Mouse (Mus musculus) testis, adult 2 months (tissue): ENCODE data around the gene Slc4a1. TPM values are rescaled to one million over a fixed set of nuclear protein-coding genes. Genes with fewer than 3 reads are reported as not detected.
"Not testable (repeated sequence)": the region's sequence is repeated elsewhere in the genome, so short reads cannot be mapped to it uniquely, and the experiment has no call there.

ENCODE experiments used
- H3K27ac ChIP-seq: fragments of 200-500 bp; 2 replicates; pipeline ENCODE4 v1.5.1; 2012; ENCODE audit warnings: low read depth, low read length; ENCODE audit not compliant: control insufficient read depth, insufficient read depth
- H3K27me3 ChIP-seq: fragments of 200-500 bp; 2 replicates; pipeline ENCODE4 v1.6.1; 2012; ENCODE audit warnings: mild to moderate bottlenecking, low read length, moderate library complexity; ENCODE audit not compliant: control insufficient read depth, insufficient read depth
- H3K36me3 ChIP-seq: fragments of 200-500 bp; 2 replicates; pipeline ENCODE4 v1.6.1; 2012; ENCODE audit warnings: mild to moderate bottlenecking, low read length; ENCODE audit not compliant: control insufficient read depth, insufficient read depth
- H3K4me1 ChIP-seq: fragments of 200-500 bp; 2 replicates; pipeline ENCODE4 v1.6.1; 2012; ENCODE audit warnings: low read length; ENCODE audit not compliant: control insufficient read depth, insufficient read depth
- H3K4me3 ChIP-seq: fragments of 200-500 bp; 2 replicates; pipeline ENCODE4 v1.5.1; 2012; ENCODE audit warnings: low read depth, mild to moderate bottlenecking, low read length, moderate library complexity, mixed read lengths; ENCODE audit not compliant: control insufficient read depth
- CTCF ChIP-seq: fragments of 200-500 bp; IDR thresholded peaks from 2 replicates; pipeline ENCODE4 v1.5.1; 2012; ENCODE audit warnings: low read depth, mild to moderate bottlenecking, inconsistent platforms, low read length, moderate library complexity; ENCODE audit not compliant: control insufficient read depth, insufficient read depth, insufficient replicate concordance
- POLR2A ChIP-seq: fragments of 200-500 bp; IDR thresholded peaks from 2 replicates; pipeline ENCODE4 v1.6.1; 2012; ENCODE audit warnings: low read depth, mild to moderate bottlenecking, inconsistent platforms, low read length, moderate library complexity; ENCODE audit not compliant: control insufficient read depth
- polyA plus RNA-seq: library from polyadenylated mRNA; depleted of rRNA; stranded (reverse); fragments of >200 nt; gene quantifications from 2 replicates; pipeline ENCODE4 v1.2.3, GENCODE M21; 2012

The Slc4a1 gene
- polyA plus RNA-seq, 1 experiment = not detected

DNA sequence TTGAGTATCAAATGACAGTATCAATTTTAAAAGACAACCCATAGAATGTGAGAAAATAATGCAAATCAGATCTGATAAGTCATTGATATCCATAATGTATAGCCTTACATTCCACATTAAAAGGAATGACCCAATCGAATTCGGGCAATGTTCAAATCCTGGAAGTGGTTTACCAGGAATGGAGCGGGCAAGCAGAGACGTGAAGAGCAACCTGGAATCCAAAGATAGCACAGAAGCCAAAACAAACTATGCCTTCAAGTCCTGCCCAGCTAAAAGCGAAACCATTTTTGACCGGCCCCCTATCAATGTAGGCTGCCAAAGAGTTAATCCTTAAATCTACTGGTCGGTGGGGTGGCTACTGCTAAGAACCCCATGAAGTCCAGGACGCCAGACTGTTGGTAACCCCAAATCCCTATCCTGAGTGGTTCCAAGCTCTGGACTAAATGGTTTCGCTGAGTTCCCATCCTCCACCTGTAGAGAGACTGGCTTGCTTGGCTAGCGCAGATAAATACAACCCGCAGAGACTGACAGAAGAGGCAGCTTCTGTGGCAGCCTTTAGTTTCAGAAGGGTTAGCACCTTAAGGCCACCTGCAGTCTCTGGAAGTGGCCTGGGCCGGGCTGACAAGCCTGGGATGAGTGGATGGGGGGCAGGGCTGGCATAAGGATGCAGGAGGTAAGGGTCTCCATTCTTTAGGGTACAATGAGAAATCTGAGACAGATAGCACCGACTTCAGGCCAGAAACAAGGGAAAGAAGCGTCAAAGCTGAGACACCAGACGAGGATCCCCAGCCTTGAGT lies 26.6 kb upstream of the Slc4a1 start:
- Histone ChIP-seq H3K36me3 (no peaks in the 10 kb centered on the region), H3K27me3 (no peaks in the 10 kb centered on the region), H3K27ac (no peak overlapping the region), H3K4me1 (peaks cover 15% of the 10 kb centered on the region), H3K4me3 (peak overlapping the region; percentile 72)
- TF ChIP-seq CTCF = no peak
- TF ChIP-seq POLR2A = no peak

DNA sequence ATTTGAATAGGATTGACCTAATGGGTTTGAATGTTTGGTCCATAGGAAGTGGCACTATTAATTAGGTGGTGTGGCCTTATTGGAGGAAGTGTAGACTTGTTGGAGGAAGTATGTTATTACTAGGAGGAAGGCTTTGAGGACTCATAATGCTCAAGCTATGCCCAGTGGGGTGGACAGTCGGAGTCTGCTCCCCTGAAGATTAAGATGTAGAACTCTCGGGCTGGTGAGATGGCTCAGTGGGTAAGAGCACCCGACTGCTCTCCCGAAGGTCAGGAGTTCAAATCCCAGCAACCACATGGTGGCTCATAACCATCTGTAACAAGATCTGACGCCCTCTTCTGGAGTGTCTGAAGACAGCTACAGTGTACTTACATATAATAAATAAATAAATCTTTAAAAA lies 23.4 kb upstream of the Slc4a1 start:
- H3K36me3 ChIP-seq, H3K27me3 ChIP-seq, H3K4me3 ChIP-seq, H3K27ac ChIP-seq: not testable (repeated sequence)
- H3K4me1 ChIP-seq = peaks cover 14% of the 10 kb centered on the region

DNA sequence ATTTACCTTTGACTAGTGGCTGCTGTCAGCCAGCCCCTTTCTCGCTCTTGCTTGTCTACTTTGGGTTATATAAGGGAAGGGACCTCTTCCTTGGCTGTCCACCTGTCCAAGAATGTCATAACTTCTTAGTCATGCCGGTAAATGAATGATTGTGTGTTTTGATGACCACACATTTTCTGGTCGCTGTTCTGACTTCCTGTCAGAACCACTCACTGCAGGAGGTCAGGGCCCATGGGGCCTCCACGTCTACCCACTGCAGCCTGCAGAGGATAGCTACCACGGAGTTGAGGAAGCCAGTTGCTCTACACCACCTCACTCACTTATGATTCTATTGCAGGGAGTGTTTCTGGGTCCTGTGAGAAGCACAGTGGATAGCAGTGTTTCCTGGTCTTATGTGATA lies 20.1 kb upstream of the Slc4a1 start:
- Histone ChIP-seq H3K4me1 (no peaks in the 10 kb centered on the region), H3K4me3 (no peak overlapping the region), H3K27ac (no peak overlapping the region), H3K36me3 (no peaks in the 10 kb centered on the region), H3K27me3 (no peaks in the 10 kb centered on the region)
- TF ChIP-seq POLR2A (no peak), CTCF (no peak)

DNA sequence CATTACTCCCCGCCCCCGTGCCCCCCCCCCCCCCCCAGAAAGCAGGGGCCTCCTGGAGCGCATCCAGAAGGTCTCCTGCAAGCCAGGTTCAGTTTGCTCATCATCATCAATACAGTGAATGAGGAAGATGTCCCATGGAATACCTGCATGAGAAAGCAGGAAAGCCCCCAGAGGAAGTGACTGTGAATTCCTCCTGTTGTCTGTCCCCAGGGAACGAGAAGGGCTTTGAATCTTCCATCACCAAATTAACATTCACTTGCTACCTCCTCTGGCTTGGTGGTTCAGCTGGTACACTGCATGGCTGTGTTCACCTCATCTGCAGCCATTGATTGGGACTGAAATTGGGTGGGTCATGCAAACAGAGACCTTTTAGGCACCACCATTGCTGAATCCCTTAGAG lies 19.1 kb upstream of the Slc4a1 start:
- H3K27me3 ChIP-seq = no peaks in the 10 kb centered on the region
- no peaks in the 10 kb centered on the region for H3K4me1 ChIP-seq

DNA sequence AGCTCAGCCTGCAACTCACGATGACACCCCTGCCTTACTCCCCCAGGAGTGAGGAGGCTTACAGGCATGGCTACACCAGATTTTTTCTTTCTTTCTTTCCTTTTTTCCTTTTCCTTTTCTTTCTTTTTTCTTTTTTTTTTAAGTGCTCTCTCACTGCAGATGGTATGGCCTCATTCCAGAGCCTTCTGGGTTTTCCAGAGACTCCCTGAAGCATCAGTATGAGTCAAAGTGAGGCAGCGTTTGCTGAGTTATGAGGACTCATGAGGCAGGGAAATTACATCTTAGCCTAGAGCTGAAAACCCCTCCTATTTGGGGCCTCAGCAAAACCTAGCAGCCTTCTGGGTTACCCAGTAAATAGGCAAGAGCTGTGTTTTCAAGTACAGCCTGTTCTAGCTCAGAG lies 18.4 kb upstream of the Slc4a1 start:
- H3K36me3 ChIP-seq = no peaks in the 10 kb centered on the region
- TF ChIP-seq CTCF = no peak
- no peak for TF ChIP-seq POLR2A
- H3K4me1 ChIP-seq = no peaks in the 10 kb centered on the region
- no peaks in the 10 kb centered on the region for H3K27me3 ChIP-seq
- no peak overlapping the region for H3K4me3 ChIP-seq
- H3K27ac ChIP-seq = no peak overlapping the region

More for the DNA sequence above, 19.1 kb upstream of the Slc4a1 start:
- TF ChIP-seq CTCF (no peak), POLR2A (no peak)
- H3K4me3 ChIP-seq = no peak overlapping the region
- no peak overlapping the region for H3K27ac ChIP-seq
- H3K36me3 ChIP-seq = no peaks in the 10 kb centered on the region

DNA sequence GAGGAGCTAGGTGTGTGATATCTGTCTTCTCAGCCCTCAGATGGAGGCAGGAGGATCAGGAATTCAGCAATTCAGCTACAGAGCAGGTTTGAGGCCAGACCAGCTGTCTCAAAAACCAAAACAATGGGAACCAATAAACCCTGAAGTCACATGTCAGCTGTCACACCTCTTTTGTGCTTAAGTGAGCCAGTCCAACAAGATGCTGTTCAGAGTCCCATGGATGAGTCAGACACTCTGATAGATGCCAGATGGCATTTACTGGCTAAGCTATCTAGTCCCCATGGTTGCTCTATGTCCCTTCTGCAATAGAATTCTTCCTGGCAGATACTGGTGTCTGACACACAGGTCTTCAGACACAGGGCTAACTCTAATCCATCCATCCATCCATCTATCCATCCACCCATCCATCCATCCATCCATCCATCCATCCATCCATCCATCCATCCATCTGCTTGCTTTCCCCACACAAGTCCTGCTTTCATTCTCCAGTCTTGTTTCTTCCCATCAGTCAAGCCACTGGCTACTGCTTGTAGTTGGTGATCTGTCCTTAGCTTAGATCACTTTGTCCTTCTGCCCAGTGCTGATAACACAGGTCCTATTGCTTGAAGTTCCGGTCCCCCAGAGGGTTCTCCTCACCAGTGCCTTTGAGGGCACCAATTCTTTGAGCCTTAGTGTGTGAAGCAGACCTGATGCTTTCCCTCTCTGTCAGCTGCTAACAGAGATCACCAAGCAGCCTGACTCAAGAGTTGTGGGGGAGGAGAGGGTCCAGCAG lies 17.5 kb upstream of the Slc4a1 start:
- TF ChIP-seq CTCF (no peak), POLR2A (no peak)
- Histone ChIP-seq H3K4me1 (no peaks in the 10 kb centered on the region), H3K27me3 (no peaks in the 10 kb centered on the region), H3K4me3 (no peak overlapping the region), H3K36me3 (no peaks in the 10 kb centered on the region), H3K27ac (no peak overlapping the region)

DNA sequence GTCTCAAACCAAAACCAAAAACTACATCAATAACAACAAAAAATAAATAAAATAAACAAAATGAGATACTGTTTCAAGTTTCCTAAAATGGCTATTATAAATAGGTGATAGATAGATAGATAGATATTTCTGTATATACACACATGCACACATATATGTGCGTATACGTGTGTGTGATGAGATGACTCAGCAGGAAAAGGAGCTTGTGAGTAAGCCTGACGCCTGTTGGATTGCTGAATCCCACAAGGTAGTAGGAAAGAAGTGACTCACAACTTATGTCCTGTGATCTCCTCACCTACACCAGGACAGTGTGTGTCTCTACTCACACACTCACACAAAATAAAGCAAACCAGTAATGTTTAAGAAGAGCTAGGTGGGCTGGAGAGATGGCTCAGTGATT lies 16.8 kb upstream of the Slc4a1 start:
- Histone ChIP-seq H3K27me3 (no peaks in the 10 kb centered on the region), H3K4me3 (no peak overlapping the region), H3K4me1 (no peaks in the 10 kb centered on the region; the same call in 1 of the 2 replicates), H3K36me3 (no peaks in the 10 kb centered on the region), H3K27ac (no peak overlapping the region)
- TF ChIP-seq POLR2A = no peak
- TF ChIP-seq CTCF = no peak
